Mouse (Mus musculus) ES-Bruce4 (cell line): ENCODE data around the gene Gm12184.

Source experiments
- CTCF ChIP-seq: IDR thresholded peaks from one replicate; pipeline ENCODE4 v1.8.1; 2011; ENCODE audit warnings: low read depth, low read length
- POLR2A ChIP-seq: IDR thresholded peaks from one replicate; pipeline ENCODE4 v1.8.1; 2011; ENCODE audit warnings: low read length; ENCODE audit not compliant: insufficient read depth

DNA sequence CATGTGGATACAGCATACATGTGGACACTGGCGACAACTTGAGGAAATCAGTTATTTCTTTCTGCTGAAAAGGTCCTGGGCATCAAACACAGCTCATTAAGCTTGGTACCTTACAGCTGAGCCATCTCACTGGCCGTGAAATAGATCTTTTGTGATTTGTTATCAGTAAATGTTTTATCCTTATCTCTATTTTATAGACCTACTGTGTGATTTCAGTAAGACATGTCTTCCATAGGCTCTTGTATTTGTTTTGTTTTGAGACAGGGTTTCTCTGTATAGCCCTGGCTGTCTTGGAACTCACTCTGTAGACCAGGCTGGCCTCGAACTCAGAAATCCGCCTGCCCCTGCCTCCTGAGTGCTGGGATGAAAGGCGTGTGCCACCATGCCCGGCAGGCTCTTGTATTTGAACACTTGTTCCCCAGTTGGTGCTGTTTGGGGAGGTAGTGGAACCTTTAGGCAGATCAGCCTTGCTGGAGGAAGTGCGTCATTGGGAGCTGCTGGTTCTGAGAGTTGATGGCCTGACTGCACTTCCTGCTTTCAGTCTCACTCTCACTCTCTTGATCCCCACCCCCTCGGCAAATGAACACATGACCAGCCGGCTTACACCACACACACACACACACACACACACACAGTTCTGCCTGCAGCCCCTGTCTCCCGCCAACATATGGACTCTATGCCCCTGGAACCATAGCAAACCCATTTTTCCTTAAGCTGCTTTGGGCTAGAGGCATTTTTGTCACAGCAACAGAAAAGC is 38.8 kb downstream of the Gm12184 start:
- TF ChIP-seq CTCF (no peak), POLR2A (no peak)
